Mouse (Mus musculus) urinary bladder, postnatal 4 days (tissue): Measurements from ENCODE around the gene Cep170b.

ENCODE experiments used
- DNase-seq, 2 experiments: peaks; one replicate each; pipeline ENCODE4 v3.0.0; 2021 to 2022; ENCODE audit warnings: low spot score in 2 of 2

The Cep170b gene

GRCm38 (mm10) chr12:112720216-112720615 lies at the start of gene Cep170b:
TSS of gene Cep170b (plus strand) at chr12:112720455.
- no peak for DNase-seq

GRCm38 (mm10) chr12:112670718-112671393 lies 49.4 kb upstream of the Cep170b start:
- no peak for DNase-seq

DNA sequence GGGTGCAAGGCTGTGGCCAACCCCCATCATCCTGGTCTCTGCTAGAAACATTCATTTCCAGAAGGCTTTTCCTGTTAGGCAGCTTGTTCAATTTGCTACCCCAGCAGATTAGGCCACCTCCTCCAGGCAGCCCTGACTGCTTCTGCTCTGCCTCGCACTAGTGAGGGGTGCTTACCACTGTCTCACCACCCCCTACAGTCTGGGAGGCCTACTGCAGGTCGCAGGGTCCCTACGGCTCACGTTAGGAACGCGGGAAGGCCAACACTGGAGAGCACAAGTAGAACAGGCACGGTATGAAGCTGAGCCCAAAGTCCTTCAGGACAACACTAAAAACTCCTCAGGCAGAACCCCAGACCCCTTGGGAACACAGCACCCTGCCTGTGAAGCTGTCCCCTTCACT lies 48.4 kb upstream of the Cep170b start:
- no peak for DNase-seq

- peak in 1 of 2 experiments; percentile 59 for DNase-seq
These were observed 47.3 kb upstream of the Cep170b start for GRCm38 (mm10) chr12:112672744-112673575.

GRCm38 (mm10) chr12:112673576-112674091 lies 46.6 kb upstream of the Cep170b start:
- peak in 1 of 2 experiments; percentile 60 for DNase-seq

GRCm38 (mm10) chr12:112674132-112675011 lies 45.9 kb upstream of the Cep170b start, which contains the start of gene Akt1:
TSS of gene Akt1 (minus strand) at chr12:112674884.
- peak in 1 of 2 experiments; percentile 58 for DNase-seq

GRCm38 (mm10) chr12:112675245-112676035 lies 44.8 kb upstream of the Cep170b start:
- DNase-seq = peak; percentile 78 to 86

DNA sequence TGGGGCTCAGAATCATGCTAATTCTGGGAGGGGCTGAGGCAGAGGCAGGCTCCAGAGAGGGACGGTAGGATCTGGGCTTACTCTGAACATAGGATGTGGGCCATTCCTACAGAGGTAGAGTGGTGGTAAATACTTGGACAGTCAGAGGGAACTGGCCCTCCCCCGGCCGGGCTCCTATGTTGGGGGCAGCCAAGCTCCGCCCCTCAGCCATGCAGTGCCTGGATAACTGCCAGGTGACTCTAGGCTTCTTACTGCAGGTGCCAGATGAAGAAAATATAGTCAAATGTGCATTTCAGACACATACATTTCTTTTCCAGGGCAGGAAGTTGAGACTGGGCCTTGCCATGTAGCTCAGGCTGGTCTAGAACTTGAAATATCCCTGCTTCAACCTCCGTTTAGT lies 43.2 kb upstream of the Cep170b start:
- DNase-seq = no peak

DNA sequence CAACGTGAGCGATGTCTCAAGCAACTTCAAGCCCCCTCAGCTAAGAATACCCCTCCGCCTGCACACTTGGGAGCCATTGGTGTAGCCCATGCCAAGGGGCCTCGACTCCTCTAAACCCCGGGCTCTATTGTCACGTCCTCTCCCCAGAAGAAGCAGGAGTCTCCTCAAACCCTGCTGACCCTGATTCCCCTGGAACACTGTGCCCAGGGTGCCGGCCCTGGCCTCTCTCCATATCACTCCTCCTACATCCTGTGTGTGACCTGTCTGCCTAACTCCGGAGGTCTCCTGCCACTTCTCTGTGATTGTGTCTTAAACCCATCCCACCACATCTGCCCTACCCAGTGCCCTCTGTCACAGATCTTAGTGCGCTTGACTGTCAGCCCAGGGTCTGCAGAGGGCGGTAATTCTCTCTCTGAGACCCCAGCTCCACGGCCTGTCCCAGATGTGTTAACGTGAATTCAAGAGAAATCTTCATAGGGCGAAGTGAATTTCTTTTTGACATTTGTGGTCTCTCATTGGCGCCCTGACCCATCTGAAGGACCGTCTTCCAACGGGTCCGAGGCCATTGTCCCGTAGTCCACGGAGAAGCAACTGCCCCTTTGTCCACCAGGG lies 42.2 kb upstream of the Cep170b start:
- DNase-seq = no peak

GRCm38 (mm10) chr12:112678555-112679026 lies 41.7 kb upstream of the Cep170b start, which contains the start of gene Zbtb42:
TSS of gene Zbtb42 (plus strand) at chr12:112678828.
- peak; percentile 73 to 82 for DNase-seq

- peak in 1 of 2 experiments; percentile 66 for DNase-seq
These were observed 40.9 kb upstream of the Cep170b start for GRCm38 (mm10) chr12:112679027-112679996.

- no peak for DNase-seq
These were observed 36.9 kb upstream of the Cep170b start for GRCm38 (mm10) chr12:112683351-112683750.

- DNase-seq = no peak
These were observed 31.8 kb upstream of the Cep170b start for GRCm38 (mm10) chr12:112688458-112688857.

DNA sequence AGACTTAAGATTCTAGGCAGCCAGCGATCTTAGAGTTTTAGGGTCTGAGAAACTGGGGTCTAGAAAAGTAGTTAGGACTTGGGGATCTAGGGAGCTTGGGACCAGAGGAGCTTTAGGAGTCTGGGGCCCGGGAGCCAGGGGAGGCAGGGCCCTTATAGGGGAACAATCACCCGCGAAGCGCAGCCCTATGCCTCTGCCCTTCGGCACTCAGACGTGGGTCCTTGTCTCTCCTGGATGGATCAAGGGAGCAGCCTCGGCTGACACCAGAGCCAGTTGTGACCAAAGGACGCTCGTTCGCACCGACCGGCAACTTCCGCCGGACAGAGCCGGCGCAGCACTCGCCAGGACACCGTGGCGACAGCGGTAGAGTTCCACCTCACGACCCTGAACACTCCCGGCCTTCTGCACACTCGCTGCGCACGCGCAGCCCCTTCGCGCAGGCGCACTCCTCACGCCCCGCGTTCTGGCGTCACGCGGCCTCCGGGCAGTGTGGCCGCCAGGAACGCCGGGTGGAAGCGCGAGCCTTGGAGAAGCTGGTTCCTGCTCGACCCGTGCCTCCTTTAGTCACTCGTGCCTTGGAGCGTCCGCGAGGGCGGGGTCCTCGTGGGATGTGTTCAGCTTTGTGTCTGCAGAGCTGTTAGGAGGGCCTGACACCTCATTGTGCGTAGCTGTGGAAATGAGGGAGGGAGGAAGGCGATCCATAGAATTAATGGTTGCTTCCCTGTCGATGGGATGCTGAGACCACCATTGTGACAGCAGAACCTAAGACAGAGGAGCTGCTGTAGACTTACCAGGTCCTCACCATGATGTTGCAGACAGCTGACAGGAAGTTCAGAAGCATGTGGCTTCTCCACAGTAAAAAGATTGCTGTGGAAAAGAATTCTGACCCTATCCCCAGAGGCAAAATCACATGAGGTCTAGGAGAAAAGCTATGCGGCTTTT lies 26.8 kb upstream of the Cep170b start:
- peak; percentile 93 to 94 for DNase-seq

DNA sequence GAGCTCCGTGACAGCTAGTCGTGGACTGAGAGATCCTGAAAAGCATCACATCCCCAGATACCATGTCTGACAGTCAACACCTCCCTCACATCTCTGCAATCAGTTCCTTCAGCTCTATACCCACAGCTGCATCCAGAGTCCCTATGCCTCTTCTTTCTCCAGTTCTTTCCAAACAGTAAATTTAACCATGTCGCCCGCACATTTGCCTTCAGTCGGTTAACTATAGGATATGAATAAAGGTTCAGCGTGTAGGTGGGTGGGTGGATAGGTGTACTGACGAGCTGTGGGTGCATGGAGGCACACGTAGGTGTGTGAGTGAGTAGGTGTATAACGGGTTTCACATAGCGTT lies 26.2 kb upstream of the Cep170b start:
- DNase-seq = no peak

- DNase-seq = no peak
These were observed 23.3 kb upstream of the Cep170b start for GRCm38 (mm10) chr12:112696806-112697425.

DNA sequence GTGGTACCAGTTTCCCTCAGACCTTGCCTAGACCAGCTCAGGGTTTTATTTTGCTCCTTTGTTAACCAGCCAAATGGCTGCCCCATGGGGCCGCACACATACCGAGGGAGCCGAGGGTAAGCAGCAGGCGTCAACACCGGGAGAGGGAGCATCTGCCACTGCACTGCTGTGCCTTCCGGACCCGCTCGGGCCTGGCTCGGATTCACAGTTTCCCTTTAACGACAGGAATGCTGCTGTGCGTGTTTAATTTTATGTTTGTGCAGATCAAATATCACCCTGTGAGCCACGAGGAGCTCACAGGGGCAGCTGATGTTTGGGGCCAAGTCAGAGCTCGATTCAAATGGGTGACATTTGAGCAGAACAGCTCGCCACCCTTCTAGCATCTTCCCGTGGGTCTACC lies 19.7 kb upstream of the Cep170b start:
- no peak for DNase-seq
